Mouse (Mus musculus) gastrocnemius, adult 18-20 months (tissue): ENCODE results near the gene Myo16. TPM values are rescaled to one million over a fixed set of nuclear protein-coding genes. Genes with fewer than 3 reads are reported as not detected.

Source experiments
- DNase-seq: peaks from one replicate; pipeline ENCODE4 v3.0.0; 2021; ENCODE audit warnings: low spot score
- total RNA-seq, 2 experiments: library from RNA; stranded (reverse); gene quantifications; 2 replicates each; pipeline ENCODE4 v1.2.3; 2021

Gene Myo16
- total RNA-seq, 2 experiments from 2014 or later = 0.12 to 0.21 TPM

- DNase-seq = no peak
Measured at GRCm38 (mm10) chr8:10469658-10470057, 315.9 kb downstream of the Myo16 start.

GRCm38 (mm10) chr8:10470280-10470679 lies 316.6 kb downstream of the Myo16 start:
- DNase-seq = no peak

GRCm38 (mm10) chr8:10472371-10472770 lies 318.7 kb downstream of the Myo16 start:
- DNase-seq = no peak

GRCm38 (mm10) chr8:10474446-10474845 lies 320.7 kb downstream of the Myo16 start:
- DNase-seq = no peak

DNA sequence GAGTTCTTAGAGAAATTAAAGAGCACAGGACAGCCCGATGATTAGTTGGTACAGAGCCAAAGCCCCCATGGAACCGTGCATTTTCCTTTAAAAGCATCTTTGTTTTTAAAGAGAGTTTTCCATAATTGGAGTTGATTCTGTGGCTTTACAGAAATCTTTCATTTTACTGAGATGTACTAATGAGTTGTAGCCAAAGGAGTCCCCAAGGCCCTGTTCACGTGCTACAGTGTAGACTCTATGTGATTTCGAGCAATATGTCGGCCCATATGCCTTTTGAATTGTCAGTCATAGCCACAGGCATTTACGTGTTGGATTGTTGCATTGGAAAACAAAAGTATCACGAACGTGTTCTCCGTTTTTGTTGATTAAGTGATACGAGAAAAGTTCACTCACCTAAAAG lies 325.3 kb downstream of the Myo16 start:
- DNase-seq = no peak

- no peak for DNase-seq
Measured at GRCm38 (mm10) chr8:10480850-10481249, 327.1 kb downstream of the Myo16 start.

DNA sequence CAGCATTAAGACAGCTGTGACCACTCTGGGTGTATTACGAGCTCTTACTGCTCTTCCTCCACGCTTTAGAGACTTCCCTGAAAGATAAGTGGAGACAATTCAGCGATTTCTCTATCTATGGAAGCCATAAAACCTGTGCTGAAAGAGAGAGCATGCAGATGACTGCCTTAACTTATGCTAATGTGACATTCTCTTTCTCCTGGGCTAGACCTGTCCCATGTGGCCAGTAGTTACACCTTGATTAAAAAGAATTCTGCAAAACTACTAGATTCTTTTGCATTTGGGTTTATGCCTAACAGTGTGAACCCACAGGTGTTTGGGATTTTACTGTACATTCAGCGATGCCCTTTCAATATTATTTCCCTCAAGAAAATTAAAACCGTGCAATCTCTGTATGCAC lies 328.4 kb downstream of the Myo16 start:
- DNase-seq = no peak

DNA sequence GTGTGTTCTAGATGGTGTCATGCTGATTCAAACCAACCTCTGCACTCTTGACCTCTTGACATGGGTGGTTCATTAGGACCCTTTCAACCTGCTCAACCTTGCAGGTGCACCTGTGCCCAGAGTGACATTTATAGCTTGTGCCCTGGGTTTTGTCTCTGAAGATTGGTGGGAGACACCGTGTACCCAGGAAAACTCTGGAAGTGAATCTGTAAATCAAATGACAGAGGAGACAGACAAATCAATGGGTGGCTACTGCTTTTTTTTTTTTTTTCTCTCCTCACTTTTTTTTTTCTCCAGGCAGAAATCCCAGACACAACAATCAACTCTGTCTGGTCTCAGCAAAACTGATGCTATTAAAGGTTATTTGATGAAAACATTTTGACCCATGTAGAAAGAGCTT lies 329.2 kb downstream of the Myo16 start:
- no peak for DNase-seq

DNA sequence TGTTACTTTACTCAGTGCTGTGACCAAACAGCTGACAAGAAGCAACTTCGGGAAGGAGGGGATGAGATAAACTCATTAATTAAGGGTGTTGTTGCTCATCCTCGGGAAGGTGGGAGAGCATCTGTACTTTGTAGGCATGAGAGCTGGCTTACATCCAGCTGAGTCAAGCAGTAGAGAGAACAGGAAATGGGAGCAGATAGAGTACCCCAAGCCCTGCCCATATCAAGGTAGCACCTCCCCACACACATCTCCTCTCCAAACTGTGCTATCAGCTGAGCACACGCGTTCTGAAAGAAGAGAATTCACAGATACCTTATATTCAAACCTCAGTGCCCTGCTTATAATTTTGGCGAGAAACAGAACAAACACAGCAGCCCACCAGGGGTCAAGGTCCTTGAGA lies 330.1 kb downstream of the Myo16 start:
- DNase-seq = no peak

DNA sequence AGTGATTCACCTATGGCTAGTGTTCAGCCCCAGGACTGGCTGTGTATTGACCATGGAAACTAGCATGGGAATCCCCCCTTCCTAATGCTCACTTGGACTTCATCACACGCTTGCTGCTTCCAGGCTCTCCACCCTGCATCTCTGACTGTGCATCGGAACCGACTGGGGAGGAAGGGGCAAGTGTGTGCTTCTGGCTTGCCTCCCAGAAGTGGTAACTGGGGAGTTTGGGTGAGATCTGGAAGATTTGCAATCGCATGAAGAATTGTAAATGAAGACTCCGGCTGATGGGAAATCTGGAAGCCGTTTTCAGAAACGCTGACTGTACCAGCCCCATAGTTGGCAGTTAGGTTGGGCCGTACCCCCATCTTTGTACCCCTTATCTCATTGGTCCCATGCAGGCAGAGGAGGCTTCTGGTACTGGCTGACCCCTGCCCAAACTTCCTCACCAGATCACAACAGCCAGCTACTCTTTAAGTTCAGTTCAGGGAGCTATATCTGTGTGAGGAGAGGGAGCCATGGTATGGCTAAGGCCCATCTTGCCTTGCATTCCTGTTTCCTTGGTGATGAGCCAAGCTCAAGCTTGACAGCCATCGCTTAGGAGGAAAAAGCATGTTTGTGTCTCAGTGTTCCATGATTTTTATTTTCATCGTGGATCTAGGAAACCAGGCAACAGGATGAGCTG lies 336.2 kb downstream of the Myo16 start:
- DNase-seq = no peak

GRCm38 (mm10) chr8:10490420-10490784 lies 336.7 kb downstream of the Myo16 start:
- no peak for DNase-seq

- DNase-seq = no peak
Measured at GRCm38 (mm10) chr8:10490874-10491273, 337.2 kb downstream of the Myo16 start.

DNA sequence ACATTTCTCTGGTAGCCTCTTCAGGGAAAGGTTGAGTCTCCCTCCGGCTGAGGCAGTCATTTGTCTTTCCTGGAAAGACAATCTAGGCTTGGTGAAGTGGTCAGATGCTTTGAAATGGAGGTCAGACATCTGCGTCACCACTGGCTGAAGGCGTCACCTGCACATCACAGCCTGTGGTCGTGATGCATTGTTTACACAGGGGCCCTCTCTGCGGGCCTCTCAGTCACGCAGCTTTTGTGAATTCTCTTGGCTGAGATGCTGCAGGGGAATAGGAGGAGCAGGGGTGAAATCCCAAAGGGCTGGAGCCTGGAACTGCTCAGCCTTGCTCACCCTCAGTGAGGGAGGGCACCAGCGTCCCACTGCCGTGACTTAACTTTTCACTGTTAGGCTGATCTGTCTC lies 346.1 kb downstream of the Myo16 start:
- no peak for DNase-seq

GRCm38 (mm10) chr8:10500465-10500864 lies 346.8 kb downstream of the Myo16 start:
- DNase-seq = no peak

GRCm38 (mm10) chr8:10501750-10502149 lies 348.0 kb downstream of the Myo16 start:
- no peak for DNase-seq

GRCm38 (mm10) chr8:10512105-10512504 lies 358.4 kb downstream of the Myo16 start:
- DNase-seq = no peak

DNA sequence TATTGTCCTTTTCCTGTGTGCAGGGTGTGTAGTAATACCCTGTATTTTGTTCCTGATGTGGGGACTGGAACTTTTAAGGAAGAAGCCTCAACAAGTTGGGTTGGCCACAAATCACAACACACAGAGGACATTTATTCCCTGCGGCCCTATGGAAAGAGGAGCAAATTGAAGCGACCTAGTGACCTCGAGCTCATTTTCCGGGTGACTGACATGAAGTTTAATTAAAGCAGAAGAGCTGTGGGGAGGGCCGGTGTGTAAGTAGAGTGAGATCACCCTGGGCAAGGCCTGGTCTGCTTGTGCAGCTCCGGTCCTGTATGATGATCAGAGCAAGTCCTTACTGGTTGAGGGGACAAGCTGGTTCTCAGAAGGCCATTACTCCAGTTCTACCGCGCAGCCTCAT lies 363.7 kb downstream of the Myo16 start:
- DNase-seq = no peak

DNA sequence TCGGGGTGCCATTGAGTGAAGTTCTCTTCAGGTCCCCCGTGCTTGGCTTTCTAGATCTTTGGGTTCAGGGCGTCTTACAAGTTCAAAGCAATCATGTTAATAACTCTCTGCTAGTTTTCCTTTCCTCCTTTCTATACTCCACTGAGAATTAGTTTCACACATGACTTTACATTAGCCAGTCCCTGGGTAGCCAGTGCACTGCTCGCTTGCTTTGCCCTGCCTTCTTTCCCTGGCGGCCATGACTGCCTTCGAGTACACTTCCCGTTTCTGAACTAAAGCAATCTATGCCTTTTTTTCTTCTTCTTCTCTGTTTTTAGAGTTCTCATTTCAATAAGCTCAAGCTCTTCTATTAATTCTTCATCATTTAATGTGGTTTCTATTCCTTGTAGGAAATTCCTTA lies 365.6 kb downstream of the Myo16 start:
- DNase-seq = no peak

- DNase-seq = no peak
Measured at GRCm38 (mm10) chr8:10521463-10521862, 367.8 kb downstream of the Myo16 start.

DNA sequence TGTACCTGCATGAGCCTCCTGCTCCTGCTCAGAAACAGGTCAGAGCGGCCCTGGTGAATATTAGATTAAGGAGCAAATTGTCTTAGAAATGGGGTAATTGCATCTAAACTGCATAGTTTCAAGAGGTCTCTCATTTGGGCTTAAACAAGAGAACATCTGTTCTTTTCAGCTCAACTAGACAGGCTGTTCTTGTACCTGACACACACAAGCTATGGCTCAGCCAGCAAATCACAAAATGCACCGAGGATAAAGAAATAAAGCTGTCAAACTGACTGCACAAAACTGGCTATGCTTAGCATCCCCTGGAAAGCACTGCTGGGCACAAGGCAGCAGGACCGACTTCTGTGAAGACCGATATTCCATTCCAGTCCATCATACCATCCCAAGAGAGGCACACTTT lies 372.0 kb downstream of the Myo16 start:
- no peak for DNase-seq

GRCm38 (mm10) chr8:10526616-10527015 lies 372.9 kb downstream of the Myo16 start:
- no peak for DNase-seq

- DNase-seq = no peak
Measured at GRCm38 (mm10) chr8:10534619-10535286, 381.0 kb downstream of the Myo16 start.

GRCm38 (mm10) chr8:10538319-10538718 lies 384.6 kb downstream of the Myo16 start:
- DNase-seq = no peak
